Mouse (Mus musculus): ENCODE data around the gene Srarp. TPM values are rescaled to one million over a fixed set of nuclear protein-coding genes. Genes with fewer than 3 reads are reported as not detected.

Gene Srarp
- polyA plus RNA-seq, 1 experiment from 2014 or later, result not detected

GRCm38 (mm10) chr4:141400171-141400570 lies 35.7 kb downstream of the Srarp start:
- H3K4me1 ChIP-seq (ENCODE audit: insufficient read depth, low read length), result peaks cover 5% of the 10 kb centered on the region; the same call in 1 of the 2 replicates
- H3K4me3 ChIP-seq (ENCODE audit: low read length), result no peak overlapping the region
- no peaks in the 10 kb centered on the region for H3K27me3 ChIP-seq (ENCODE audit: insufficient read depth, low read length)
- no peak overlapping the region for H3K4me2 ChIP-seq (replicated peaks; ENCODE audit: low read depth, low read length)
- no peak overlapping the region for H3K27ac ChIP-seq (ENCODE audit: low read length)
- H3K9ac ChIP-seq (replicated peaks; ENCODE audit: low read length), result no peak overlapping the region
- no peaks in the 10 kb centered on the region for H3K9me3 ChIP-seq (ENCODE audit: low read length)
- WGBS, result 80% methylated on average over 15 of the region's 15 CpGs
- ATAC-seq (ENCODE audit: low FRiP score, low TSS enrichment), result no peak
- no peaks in the 10 kb centered on the region for H3K36me3 ChIP-seq (ENCODE audit: insufficient read depth, low read length)

- peaks cover 12% of the 10 kb centered on the region for H3K4me1 ChIP-seq (ENCODE audit: insufficient read depth, low read length)
- WGBS, result 43% methylated on average over 12 of the region's 12 CpGs
- no peaks in the 10 kb centered on the region for H3K27me3 ChIP-seq (ENCODE audit: insufficient read depth, low read length)
- ATAC-seq (ENCODE audit: low FRiP score, low TSS enrichment), result peak; percentile 71
- no peaks in the 10 kb centered on the region for H3K9me3 ChIP-seq (ENCODE audit: low read length)
- H3K4me2 ChIP-seq (replicated peaks; ENCODE audit: low read depth, low read length), result peak within 1 kb of the TSS; percentile 19; the same call in 1 of the 2 replicates
- peak within 1 kb of the TSS; percentile 31; the same call in 1 of the 2 replicates for H3K9ac ChIP-seq (replicated peaks; ENCODE audit: low read length)
- no peak within 1 kb of the TSS for H3K4me3 ChIP-seq (ENCODE audit: low read length)
- H3K36me3 ChIP-seq (ENCODE audit: insufficient read depth, low read length), result no peaks in the 10 kb centered on the region
- H3K27ac ChIP-seq (ENCODE audit: low read length), result no peak within 1 kb of the TSS
These were observed 37.4 kb downstream of the Srarp start, which contains the start of gene Clcnka for GRCm38 (mm10) chr4:141398545-141398944. Gene Clcnka, minus strand, starts transcription at chr4:141398724.

DNA sequence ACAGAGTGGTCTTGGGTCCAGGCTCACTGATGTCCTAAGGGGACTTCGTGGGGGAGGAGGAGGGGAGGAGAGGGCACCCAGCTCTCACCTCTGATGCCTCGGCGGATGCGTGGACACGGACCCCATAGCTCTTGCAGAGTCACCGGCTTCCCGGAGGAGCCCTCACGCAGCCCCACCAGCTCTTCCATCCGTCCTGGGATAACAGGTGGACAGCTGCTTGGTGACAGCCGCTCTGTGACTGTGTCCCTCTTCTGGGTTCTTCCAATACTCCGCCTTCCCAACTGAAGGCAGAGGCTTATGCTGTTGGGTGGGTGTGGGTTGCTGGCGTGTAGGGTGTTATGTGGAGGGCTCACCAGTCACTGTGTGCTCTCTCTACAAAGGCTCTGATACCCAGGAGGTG lies 38.0 kb downstream of the Srarp start:
- Histone ChIP-seq H3K9me3 (ENCODE audit: low read length) (no peaks in the 10 kb centered on the region), H3K9ac (replicated peaks; ENCODE audit: low read length) (peak overlapping the region; percentile 31; the same call in 1 of the 2 replicates), H3K36me3 (ENCODE audit: insufficient read depth, low read length) (no peaks in the 10 kb centered on the region), H3K4me2 (replicated peaks; ENCODE audit: low read depth, low read length) (0 out of 2 replicates have a peak overlapping the region, but pooled peaks have one; percentile 19), H3K4me3 (ENCODE audit: low read length) (no peak overlapping the region), H3K4me1 (ENCODE audit: insufficient read depth, low read length) (peaks cover 12% of the 10 kb centered on the region), H3K27ac (ENCODE audit: low read length) (no peak overlapping the region), H3K27me3 (ENCODE audit: insufficient read depth, low read length) (no peaks in the 10 kb centered on the region)
- no peak for ATAC-seq (ENCODE audit: low FRiP score, low TSS enrichment)
- 68% methylated on average over 12 of the region's 12 CpGs for WGBS

GRCm38 (mm10) chr4:141394751-141395150 lies 41.2 kb downstream of the Srarp start:
- no peak overlapping the region for H3K27ac ChIP-seq (ENCODE audit: low read length)
- peaks cover 12% of the 10 kb centered on the region for H3K4me1 ChIP-seq (ENCODE audit: insufficient read depth, low read length)
- ATAC-seq (ENCODE audit: low FRiP score, low TSS enrichment), result 0 out of 2 replicates have a peak, but pooled peaks have one; percentile 26
- peak overlapping the region; percentile 36 for H3K4me2 ChIP-seq (replicated peaks; ENCODE audit: low read depth, low read length)
- H3K9ac ChIP-seq (replicated peaks; ENCODE audit: low read length), result no peak overlapping the region
- H3K4me3 ChIP-seq (ENCODE audit: low read length), result 0 out of 2 replicates have a peak overlapping the region, but pooled peaks have one; percentile 15
- WGBS, result 17% methylated on average over 16 of the region's 16 CpGs
- H3K27me3 ChIP-seq (ENCODE audit: insufficient read depth, low read length), result no peaks in the 10 kb centered on the region
- no peaks in the 10 kb centered on the region for H3K9me3 ChIP-seq (ENCODE audit: low read length)
- H3K36me3 ChIP-seq (ENCODE audit: insufficient read depth, low read length), result no peaks in the 10 kb centered on the region

DNA sequence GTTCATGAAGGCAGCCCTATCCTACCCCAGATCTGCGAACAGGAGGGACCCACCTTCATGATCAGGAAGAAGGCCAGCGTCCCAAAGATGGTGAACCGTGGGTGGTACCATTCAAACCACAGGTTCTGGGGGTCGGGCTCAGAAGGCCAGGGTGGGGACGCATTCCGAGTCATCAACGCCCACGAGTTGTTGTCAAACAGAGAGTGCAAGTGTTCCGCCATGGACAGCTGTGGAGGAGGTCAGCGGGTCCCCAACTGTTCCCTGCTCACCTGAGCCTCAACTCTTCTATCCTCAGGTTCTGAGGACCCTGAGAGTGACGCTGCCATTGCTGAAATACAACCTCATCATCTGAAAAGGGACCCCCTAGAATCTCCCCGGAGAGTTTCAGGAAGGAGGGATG lies 44.6 kb downstream of the Srarp start:
- H3K4me3 ChIP-seq (ENCODE audit: low read length), result no peak overlapping the region
- 79% methylated on average over 12 of the region's 12 CpGs for WGBS

GRCm38 (mm10) chr4:141389366-141390150 lies 46.3 kb downstream of the Srarp start:
- Histone ChIP-seq H3K27ac (ENCODE audit: low read length) (no peak overlapping the region), H3K4me3 (ENCODE audit: low read length) (no peak overlapping the region), H3K9ac (replicated peaks; ENCODE audit: low read length) (no peak overlapping the region), H3K36me3 (ENCODE audit: insufficient read depth, low read length) (no peaks in the 10 kb centered on the region), H3K4me1 (ENCODE audit: insufficient read depth, low read length) (peaks cover 2% of the 10 kb centered on the region), H3K27me3 (ENCODE audit: insufficient read depth, low read length) (peaks cover 2% of the 10 kb centered on the region; the same call in 1 of the 2 replicates), H3K4me2 (replicated peaks; ENCODE audit: low read depth, low read length) (no peak overlapping the region), H3K9me3 (ENCODE audit: low read length) (no peaks in the 10 kb centered on the region)
- 70% methylated on average over 18 of the region's 18 CpGs for WGBS
- ATAC-seq (ENCODE audit: low FRiP score, low TSS enrichment), result no peak

More for the DNA sequence above, 44.6 kb downstream of the Srarp start:
- no peak for ATAC-seq (ENCODE audit: low FRiP score, low TSS enrichment)
- Histone ChIP-seq H3K4me1 (ENCODE audit: insufficient read depth, low read length) (peaks cover 7% of the 10 kb centered on the region), H3K9me3 (ENCODE audit: low read length) (no peaks in the 10 kb centered on the region), H3K27me3 (ENCODE audit: insufficient read depth, low read length) (no peaks in the 10 kb centered on the region), H3K9ac (replicated peaks; ENCODE audit: low read length) (no peak overlapping the region), H3K4me2 (replicated peaks; ENCODE audit: low read depth, low read length) (no peak overlapping the region), H3K36me3 (ENCODE audit: insufficient read depth, low read length) (no peaks in the 10 kb centered on the region), H3K27ac (ENCODE audit: low read length) (no peak overlapping the region)

- Histone ChIP-seq H3K4me2 (replicated peaks; ENCODE audit: low read depth, low read length) (no peak overlapping the region), H3K4me3 (ENCODE audit: low read length) (no peak overlapping the region), H3K27me3 (ENCODE audit: insufficient read depth, low read length) (peaks cover 18% of the 10 kb centered on the region), H3K36me3 (ENCODE audit: insufficient read depth, low read length) (no peaks in the 10 kb centered on the region), H3K9me3 (ENCODE audit: low read length) (no peaks in the 10 kb centered on the region), H3K4me1 (ENCODE audit: insufficient read depth, low read length) (no peaks in the 10 kb centered on the region), H3K27ac (ENCODE audit: low read length) (no peak overlapping the region), H3K9ac (replicated peaks; ENCODE audit: low read length) (no peak overlapping the region)
- WGBS, result 62% methylated on average over 5 of the region's 5 CpGs
- ATAC-seq (ENCODE audit: low FRiP score, low TSS enrichment), result peak; percentile 5; the same call in 1 of the 2 replicates
These were observed 48.0 kb downstream of the Srarp start for GRCm38 (mm10) chr4:141387933-141388332.

DNA sequence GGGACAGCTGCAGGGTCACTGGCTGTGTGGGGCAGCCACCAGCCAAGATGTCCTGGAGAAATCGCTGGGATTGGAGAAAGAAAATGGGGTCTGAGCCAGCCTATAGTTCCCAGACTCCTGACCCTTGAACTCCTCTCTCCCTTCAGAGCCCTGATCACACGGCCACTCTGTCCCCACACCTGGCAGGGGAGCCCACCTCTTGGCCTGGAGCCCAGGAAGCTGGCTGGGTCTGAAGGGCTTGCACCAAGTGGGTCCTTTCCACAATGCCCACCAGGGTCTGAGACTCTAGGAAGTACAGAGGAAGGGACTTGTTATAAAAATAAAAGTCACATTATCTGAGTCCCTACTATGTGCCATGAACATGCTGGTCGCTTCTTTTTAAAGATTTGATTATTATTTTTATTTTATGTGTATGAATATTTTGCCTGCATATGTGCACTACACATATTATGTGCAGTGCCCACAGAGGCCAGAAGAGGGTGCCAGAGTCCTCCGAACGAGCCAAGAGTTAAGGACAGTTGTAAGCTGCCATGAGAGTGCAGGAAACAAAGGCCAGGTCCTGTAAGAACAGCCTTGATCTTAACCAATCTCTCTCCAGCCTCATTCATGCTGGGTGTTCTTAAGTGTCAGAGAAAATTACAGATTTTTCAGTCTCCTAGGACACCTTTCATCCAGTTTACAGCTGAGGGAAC lies 48.7 kb downstream of the Srarp start:
- Histone ChIP-seq H3K4me3 (ENCODE audit: low read length) (no peak overlapping the region), H3K4me2 (replicated peaks; ENCODE audit: low read depth, low read length) (no peak overlapping the region), H3K36me3 (ENCODE audit: insufficient read depth, low read length) (no peaks in the 10 kb centered on the region), H3K9ac (replicated peaks; ENCODE audit: low read length) (no peak overlapping the region), H3K9me3 (ENCODE audit: low read length) (no peaks in the 10 kb centered on the region), H3K4me1 (ENCODE audit: insufficient read depth, low read length) (peaks cover 5% of the 10 kb centered on the region), H3K27me3 (ENCODE audit: insufficient read depth, low read length) (peaks cover 20% of the 10 kb centered on the region), H3K27ac (ENCODE audit: low read length) (no peak overlapping the region)
- 19% methylated on average over 5 of the region's 5 CpGs for WGBS
- no peak for ATAC-seq (ENCODE audit: low FRiP score, low TSS enrichment)

GRCm38 (mm10) chr4:141386150-141386549 lies 49.8 kb downstream of the Srarp start:
- Histone ChIP-seq H3K9ac (replicated peaks; ENCODE audit: low read length) (no peak overlapping the region), H3K4me2 (replicated peaks; ENCODE audit: low read depth, low read length) (no peak overlapping the region), H3K9me3 (ENCODE audit: low read length) (no peaks in the 10 kb centered on the region), H3K27me3 (ENCODE audit: insufficient read depth, low read length) (peaks cover 24% of the 10 kb centered on the region), H3K36me3 (ENCODE audit: insufficient read depth, low read length) (no peaks in the 10 kb centered on the region), H3K27ac (ENCODE audit: low read length) (no peak overlapping the region), H3K4me3 (ENCODE audit: low read length) (no peak overlapping the region), H3K4me1 (ENCODE audit: insufficient read depth, low read length) (peaks cover 7% of the 10 kb centered on the region)
- WGBS, result 72% methylated on average over 7 of the region's 7 CpGs
- ATAC-seq (ENCODE audit: low FRiP score, low TSS enrichment), result no peak

All from kidney, embryonic 16.5 days (tissue).